Mouse (Mus musculus) cerebellum, postnatal 36 days (tissue): Measurements from ENCODE around the gene Tbc1d7.
A peak's percentile ranks its signal among the peaks of the same experiment; 100 is the strongest.

Experiments
- DNase-seq, 2 experiments: peaks; one replicate each; pipeline ENCODE4 v3.0.0; 2021 to 2022; ENCODE audit warnings: mixed read lengths in 2 of 2

The Tbc1d7 gene

DNA sequence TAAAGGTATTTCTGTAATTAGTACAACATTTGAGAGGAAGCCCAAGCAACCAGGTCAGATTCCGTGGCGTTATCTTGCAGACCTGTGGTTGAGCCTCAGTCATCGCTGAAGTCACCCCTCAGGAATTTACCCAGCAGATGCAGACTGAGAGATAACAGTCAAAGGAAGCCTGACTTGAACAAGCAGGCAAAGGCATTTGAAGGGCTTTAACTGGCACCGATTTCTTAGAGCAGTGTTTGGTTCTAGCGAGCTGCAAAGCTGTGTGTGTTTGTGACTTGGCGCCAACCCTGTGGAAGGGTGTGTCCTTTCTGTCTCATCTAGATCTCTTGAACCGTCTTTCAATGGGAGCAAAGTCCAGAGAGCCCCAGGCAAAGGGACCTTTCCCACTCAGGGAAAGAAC, 22.0 kb upstream of the Tbc1d7 start:
- no peak for DNase-seq

DNA sequence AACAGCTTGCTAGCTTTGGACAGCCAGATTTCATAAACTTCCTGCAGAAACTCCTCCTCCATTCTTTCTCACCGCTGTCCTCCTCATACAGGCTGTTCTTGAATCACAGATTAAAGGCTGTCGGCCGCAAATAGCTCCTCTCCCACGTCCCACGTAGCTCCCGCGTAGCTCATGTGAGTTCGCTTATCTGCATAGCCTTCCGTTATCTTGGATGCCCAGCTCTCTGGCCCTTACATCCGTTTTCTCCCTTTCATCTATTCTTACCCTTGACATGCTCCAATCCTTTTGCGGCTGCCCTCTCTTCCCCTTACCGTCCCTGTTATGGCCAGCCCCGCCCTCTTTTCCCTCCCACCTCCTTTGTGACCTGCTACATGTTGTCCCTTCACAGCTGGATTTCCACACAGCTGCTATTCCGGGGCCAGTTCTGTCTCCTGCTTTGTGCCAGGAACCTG, 20.5 kb upstream of the Tbc1d7 start:
- DNase-seq: no peak

DNA sequence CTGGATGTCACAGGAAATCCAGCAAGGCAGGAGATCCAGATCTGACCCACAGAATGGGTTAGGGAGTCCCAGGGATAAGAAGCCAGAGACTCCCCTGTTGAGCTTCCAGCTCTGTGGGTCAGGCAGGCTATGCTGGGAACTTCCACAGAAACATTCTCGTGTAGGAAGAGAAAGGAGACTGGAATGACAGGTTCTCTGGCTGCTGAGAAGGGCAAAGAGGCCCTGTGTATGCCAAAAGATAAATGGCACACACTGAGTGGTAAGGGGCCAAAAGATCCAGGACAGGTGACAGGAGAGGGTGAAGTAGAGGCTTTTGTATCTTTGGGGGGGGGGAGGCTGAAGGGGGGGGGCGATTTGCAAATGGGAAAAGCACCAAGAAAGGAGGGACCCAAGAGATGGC, 20.0 kb upstream of the Tbc1d7 start:
- no peak for DNase-seq

DNA sequence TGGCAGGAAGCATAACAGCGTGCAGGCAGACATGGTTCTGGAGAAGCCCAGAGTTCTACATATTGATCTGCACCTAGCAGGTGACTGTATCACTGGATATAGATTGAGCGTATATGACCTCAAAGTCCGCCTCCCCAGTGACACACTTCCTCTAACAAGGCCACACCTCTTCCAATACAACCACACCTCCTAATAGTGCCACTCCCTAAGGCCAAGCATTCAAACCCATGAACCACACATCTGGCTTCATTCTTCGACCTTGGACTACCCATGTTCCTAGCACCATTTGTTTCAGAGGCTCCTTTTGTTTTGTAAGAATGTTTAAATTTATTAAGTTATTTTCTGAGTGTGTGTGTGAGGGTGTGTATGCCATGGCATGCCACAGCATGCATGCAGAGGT, 16.4 kb upstream of the Tbc1d7 start:
- DNase-seq: no peak

DNA sequence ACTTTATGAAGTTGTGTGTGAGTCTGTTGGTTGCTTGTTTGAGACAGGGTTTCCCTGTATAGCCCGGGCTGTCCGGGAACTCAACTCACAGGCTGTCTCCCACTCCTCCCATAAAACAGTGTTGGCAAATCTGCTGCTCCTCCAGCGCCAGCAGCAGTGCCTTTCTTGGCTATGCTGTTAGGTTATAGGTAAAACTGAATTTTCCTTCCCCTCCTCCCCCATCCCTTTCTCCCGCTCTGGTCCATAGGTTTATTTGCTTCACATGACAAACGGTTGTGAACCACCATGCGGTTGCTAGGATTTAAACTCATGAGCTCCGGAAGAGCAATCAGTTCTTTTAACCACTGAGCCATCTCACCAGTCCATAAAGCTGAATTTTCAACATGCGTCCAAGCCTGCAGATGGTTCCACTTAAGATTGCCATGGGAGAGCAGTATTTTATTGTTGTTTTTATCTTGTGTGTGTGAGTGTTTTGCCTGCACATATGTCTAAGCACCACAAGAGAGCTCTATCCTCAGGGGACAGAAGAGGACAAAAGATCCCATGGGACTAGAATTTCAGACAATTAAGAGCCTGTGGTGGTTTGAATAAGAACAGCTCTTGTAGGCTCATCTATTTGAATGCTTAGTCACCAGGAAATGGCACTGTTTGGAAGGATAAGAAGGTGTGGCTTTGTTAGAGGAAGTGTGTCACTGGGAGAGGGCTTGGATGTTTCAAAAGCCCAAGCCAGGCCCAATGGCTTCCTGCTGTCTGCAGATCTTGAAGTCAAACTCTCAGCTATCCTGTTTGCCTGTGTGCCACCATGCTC, 12.2 kb upstream of the Tbc1d7 start:
- DNase-seq: no peak

DNA sequence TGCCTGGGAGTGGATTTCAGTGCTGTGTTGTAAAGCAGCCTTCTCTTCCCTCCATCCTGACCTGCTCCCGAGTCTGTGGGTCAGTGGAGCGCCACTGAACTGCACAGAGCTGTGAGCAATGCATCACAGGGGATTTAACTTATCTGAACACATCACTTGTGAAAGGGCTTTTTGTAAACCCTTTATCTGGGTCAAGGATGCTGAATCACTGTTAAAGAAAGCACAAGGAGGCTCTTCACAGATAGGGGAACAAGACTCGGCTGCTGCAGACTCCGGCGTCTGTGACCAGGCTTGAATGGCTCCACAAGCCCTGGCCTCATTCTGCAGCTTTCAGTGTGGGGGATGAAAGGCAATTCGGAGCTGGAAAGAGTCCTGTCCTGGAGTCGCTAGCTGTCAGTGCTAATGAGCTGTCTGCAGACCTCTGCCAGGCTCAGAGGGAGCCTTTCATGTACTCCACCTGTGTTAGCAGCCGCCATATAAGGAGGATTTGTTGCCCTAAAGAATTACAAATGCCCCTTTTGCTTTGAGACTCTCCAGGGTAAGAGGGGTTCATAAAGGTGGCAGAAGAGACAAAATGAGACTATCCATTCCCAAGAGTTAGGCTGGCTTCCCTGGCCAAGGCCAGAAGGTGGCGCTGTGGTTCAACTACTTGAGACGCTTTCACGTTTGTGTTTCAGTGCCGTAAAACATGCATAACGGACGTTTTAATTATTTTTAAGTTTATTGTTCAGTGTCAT, 11.3 kb upstream of the Tbc1d7 start:
- DNase-seq: peak; percentile 86 to 91

DNA sequence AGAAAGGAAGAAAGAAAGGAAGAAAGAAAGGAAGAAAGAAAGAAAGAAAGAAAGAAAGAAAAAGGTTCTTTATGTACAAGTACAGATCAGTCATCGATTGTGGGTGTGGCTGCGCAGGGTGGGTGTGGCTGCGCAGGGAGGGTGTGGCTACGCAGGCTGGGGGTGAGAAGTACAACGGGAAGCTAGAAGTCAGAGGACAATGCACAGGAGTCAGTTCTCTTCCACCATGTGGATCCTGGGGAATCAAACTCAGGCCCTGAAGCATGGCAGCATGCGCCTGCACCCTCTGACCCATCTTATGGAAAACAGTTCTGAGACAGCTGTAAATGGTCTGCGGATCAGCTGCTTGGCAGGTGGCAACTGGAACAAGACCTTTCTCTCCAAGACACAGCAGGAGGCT, 9.8 kb upstream of the Tbc1d7 start:
- no peak for DNase-seq

DNA sequence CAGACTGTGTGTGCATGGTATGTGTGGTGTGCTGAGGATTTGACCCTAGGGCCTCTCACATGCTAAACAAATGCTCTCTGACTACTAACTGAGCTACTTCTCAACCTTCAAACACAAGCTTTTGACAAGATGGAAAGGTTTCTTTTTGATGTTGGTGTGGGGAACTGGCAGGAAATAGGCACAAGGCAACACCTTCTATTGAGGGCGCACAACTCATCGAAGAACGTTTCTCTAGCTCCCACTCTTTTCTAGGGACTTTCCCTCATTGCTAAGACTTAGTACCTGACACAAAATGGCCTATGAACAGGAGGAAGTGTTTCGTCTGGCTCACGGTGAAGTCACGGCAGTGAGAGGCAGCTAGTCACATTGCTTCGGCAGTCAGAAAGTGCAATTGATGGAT, 6.0 kb upstream of the Tbc1d7 start:
- DNase-seq: no peak

DNA sequence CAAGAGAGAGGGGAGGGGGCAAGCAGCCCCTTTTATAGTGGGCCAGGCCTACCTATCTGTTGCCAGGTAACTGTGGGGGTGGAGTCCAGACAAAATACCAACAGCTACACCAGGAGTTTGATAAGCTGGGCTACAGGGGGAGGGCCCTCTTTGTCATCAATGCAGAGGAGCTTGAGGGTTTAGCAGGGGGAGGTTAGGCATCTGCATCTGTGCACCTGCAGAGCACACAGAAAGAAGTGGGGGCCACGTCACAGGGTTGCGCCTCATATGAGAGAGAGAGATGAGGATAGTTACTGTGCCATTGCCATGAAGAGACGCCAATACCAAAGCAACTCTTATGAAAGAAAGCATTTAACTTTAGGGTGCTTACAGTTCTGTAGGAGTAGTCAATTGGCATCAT, 5.4 kb upstream of the Tbc1d7 start:
- DNase-seq: no peak

DNA sequence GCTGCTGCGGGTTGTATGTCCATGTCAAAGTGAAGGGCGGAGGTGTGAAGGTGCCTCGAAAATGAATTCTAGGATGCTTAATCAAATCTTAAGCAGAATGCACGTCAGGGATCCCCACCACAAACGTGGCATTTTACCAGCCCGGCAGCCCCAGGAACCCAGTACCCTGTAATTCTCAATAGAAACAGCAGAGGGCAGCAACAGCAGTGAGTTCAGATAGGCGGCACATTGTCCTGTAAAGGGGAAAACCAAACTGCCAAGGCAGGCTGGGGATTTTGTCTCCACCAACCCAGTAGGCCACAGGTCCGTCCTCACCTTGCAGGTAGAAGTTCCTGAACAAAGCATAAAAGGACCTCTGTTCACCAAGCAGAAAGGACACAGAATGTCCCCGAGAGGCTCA, 2.0 kb upstream of the Tbc1d7 start:
- peak; percentile 77 to 87 for DNase-seq

DNA sequence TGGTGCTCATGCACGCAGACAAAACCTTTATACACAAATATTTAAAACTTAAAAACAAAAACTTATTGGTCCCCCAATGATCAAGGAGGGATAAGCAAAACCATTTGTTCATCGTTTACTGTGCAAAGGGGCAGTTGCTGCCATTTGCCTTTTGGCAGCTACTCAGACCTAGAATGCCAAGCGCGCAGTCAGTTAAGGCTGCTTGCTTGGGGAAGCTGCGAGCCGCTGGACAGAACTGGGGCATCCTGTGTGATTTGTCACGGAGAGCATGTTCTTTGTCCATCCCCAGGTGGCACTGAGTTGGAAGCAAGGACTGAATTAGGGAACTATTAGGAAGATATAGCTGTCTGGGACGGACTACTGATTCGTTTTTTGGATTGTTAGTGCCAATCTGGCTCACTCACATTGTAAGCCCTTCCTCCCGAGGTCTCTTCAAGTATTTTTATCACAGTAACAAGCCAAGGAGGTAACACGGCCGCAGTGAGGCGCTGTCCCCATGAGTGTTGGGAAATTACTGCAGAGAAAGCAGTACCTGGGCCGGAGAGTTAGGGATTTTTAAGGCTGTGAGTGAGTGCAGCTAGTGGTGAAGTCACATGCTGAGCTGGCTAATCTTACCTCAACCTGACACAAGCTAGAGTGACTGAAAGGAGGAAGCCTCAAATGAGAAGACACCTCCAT, 874 bp upstream of the Tbc1d7 start:
- peak; percentile 25 to 28 for DNase-seq

DNA sequence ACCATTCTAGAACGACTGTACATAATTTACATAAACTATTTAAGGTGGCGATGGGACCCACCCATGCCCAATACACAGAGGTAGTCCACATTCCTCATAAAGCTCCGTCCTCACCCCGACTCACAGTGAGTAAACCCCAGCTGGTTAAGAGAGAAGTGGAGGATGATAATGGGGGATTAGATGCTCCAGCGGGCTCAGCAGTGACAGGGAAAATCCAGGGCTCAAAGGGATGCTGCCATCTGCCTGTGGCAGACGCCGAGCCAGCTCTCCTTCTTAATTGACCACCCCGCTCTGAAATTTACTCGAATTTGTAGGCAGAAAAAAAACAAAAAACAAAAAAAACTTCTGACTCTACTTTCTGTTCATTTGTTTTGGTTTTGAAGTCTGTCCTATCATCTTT, 3.6 kb downstream of the Tbc1d7 start:
- DNase-seq: no peak

DNA sequence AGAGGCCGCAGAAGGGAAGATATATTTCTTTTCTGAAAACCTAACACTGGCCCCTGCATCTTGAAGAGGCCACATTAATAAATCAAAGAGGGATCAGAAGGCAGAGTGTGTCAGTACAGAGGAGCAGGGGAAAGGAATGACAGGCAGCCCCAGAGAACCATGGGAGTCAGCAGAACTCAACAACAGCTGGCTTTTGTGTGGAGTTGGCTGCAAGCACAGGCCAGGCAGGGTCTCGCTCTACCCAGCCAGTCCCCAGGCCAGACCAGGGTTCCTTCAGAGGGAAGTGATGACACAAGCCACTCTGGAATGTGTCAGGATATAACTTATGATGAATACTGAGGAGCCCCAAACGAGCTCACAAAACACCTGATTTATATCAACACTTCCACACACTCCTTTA, 11.9 kb downstream of the Tbc1d7 start:
- DNase-seq: no peak

DNA sequence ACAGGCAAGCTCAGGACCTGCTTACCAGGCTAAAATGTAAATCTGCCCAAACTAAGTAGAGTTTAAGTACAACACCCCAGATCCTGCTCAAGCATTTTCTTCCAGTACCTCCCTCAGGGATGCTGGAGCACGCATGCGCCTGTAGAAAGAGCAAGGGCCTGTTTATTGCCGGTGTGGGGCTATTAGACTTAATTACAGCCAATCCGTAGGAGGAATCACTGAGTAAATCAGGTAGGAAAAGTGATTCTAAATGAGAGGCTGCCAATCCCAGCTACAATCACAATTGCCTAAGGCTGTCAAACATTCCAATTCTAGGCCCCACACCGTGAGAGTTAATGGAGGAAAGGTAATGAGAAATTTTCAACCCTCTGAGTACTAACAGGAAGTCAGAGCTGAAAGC, 13.0 kb downstream of the Tbc1d7 start:
- DNase-seq: no peak

DNA sequence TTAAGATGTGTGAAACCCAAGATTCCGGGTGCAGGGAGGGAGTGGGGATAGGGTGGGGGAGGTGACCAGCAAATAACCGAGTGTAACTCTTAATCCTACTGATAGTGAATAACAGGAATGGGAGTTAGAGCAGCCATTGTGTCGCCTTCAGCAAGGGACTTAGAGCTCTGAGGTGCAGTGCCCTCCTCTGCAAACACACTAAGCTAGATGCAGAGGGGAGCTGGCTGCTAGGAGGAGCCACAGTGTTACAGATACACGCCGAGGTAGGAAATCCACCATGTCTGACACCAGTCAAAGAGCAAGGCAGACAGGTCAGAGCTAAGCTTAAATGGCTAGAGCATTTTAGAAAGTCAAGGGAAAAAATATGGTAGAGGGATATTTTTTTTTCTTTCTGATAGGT, 13.9 kb downstream of the Tbc1d7 start:
- no peak for DNase-seq

DNA sequence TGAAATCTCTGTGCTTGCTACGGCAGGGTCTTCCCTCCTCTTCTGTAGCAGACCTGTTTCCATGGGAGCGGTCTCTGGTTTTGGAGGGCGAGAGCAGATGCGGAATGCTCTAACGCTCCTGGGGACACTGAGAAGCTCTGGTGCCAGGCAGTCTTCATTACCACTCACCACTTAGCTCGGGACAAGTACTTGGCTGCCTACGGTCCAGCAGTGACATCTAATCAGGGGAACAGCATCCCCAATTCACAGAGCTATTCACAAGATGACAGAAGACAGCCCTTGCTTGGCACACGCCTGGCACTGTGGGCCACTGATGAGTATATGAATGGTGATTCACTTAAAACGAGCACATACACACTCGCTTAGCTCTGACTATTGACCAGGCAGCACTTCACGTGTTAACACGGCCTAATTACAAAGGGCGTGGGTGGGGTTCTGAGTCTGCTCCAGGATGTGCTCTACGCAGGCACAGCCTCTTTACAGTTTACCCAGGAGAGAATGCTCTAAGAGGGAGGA, 19.2 kb downstream of the Tbc1d7 start:
- DNase-seq: no peak

DNA sequence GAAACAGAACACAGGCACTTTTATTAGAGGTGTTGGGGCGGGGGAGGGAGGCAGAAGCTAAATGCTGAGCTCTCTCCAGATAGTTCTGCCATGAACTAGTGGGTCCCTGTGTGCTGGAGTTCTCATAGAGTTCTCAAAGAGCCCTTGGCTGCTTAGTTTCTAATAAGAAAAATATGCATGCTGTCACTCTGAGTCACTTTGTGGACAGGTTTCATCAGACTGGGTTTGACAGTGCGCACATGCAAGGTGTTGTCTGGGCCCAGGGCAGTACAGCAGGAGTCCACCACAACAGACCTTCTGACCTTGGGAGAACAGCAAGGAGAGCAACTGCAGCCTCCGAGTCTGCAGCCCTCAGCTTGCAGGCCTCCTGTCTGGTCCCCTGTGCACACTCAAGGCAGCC, 21.6 kb downstream of the Tbc1d7 start:
- no peak for DNase-seq

DNA sequence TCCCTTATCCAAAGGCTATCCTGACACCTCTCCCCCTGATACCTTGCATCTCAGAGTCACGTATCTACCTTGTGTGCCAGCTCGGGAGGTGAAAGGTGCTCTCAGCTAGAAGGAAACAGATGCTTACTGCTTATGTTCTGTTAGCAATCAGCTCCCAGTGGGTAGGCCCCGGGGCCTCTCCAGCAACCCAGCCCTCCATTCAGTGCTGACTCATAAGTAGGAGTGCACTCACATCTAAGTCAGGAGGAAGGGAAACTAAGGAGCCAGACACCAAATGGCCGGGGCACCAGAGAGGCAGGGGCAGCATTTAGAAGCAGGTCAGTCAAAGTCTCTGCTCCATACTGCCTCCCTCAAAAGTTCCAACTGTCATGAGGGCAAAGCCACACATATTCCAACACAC, 22.6 kb downstream of the Tbc1d7 start:
- no peak for DNase-seq

DNA sequence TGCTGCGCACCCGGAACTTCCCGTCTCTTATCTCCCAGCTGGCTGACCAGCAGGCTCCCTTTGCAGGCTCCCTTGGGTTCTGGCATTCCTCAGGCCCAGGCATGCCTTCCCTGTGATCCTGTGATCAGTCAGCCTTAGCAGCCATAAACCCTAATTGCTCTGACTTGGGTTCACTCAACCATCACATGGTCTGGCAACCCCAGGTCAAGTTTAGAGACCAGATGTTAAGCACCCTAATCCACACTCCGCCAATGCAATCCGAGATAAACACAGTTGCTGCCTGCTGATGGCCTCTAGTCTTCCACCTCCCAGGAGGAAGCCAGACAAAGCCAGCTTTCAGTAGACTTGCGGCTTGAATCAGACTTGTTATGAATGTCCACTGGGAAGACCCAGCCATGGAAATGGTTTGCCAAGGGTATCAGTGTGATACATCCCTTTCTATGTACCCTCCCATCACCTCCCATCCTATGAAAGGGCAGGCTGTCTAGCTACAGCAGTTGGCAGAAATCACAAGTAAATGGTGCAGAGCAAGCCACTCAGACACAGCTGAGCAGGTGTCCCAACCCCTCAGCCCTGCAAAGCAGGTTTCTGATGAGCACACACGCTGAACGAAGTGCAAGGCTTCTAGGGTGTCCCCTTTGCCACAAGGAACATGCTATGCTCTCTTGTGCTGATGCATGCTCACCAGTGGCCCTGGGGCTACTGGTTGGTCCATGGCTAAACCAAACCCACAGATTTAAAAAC, 24.6 kb downstream of the Tbc1d7 start:
- no peak for DNase-seq

DNA sequence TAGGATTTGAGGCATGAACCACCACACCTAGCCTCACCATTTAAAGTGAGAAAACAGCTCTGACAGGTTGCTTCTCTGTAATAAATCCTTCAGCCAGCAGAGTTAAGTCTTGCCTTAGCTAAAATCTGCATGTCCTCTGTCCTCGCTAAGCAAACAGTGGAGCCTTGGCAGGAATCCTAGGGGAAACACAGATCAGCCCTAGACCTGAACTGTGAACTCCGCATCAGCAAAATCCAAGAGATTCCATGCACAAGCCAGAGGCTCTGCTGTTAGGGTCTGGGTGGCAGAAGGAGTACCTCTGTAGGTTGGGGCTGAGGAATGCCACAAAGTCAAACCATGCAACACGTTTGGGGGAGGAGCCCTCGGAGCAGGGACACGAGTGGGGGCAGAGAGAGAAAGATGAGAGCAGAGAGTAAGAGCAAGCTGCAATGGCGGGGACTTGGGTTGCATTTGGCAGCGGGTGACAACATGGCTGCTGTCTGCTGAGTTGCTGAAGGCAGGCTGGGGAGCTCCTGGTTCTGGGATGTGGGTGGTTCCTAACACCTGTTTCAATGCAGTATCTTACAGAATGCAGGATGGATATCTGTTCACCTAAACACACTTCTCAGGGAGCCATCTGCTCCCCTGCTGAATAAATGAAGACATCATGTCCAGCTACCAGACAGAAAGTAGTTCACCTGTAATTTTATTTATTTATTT, 26.4 kb downstream of the Tbc1d7 start:
- no peak for DNase-seq

DNA sequence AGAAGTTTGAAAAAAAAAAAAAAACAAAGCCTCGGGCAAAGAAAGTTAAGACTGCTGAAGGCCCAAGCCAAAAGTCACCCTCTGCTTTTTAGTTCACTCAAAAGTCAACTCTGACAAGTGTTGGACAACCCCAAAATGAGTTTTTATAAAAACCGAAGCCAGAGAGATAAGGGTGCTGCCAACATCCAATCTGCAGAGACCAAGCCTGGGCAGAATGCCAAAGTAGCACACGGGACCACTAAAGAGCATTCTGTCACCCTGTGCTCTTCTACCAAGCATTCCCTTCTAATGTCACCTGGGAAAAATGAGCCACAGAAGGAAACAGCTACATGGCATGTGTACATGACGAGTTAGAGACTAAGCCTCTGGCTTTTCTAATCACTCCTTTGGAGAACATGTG, 36.8 kb downstream of the Tbc1d7 start:
- no peak for DNase-seq

DNA sequence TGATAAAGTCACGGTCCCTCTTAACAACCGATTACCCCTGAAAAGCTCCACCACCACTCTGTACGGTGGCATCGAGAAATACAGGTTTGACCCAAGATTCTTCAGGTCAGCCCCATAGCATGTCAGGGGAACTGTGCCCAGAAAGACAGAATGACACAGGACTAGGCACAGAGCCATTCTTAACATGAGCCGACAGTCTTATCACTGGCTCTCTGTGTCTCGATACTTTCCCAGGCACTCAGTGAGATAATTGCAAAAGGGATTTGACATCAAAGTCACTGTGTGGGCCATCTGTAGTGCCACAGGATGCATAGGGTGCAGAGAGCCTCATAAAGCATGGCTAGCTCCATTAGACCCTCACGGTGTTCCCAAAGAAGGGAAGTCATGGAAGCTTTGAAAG, 37.9 kb downstream of the Tbc1d7 start:
- no peak for DNase-seq
